Mouse (Mus musculus): Measurements from ENCODE around the gene Lman1l.

The Lman1l gene

GRCm38 (mm10) chr9:57638651-57639459, 18.3 kb upstream of the Lman1l start:
- TF ChIP-seq GATA4 (IDR thresholded peaks at IDR 0.05; ENCODE audit: insufficient replicate concordance, low read length) = no peak

GRCm38 (mm10) chr9:57637741-57638322, 17.3 kb upstream of the Lman1l start:
- TF ChIP-seq GATA4 (IDR thresholded peaks at IDR 0.05; ENCODE audit: insufficient replicate concordance, low read length) = no peak

GRCm38 (mm10) chr9:57637272-57637671, 16.7 kb upstream of the Lman1l start:
- TF ChIP-seq GATA4 (IDR thresholded peaks at IDR 0.05; ENCODE audit: insufficient replicate concordance, low read length) = no peak

GRCm38 (mm10) chr9:57633481-57634024, 13.0 kb upstream of the Lman1l start:
- TF ChIP-seq GATA4 (IDR thresholded peaks at IDR 0.05; ENCODE audit: insufficient replicate concordance, low read length) = no peak

GRCm38 (mm10) chr9:57629118-57629874, 8.7 kb upstream of the Lman1l start:
- no peak for TF ChIP-seq GATA4 (IDR thresholded peaks at IDR 0.05; ENCODE audit: insufficient replicate concordance, low read length)

GRCm38 (mm10) chr9:57628717-57629116, 8.1 kb upstream of the Lman1l start:
- TF ChIP-seq GATA4 (IDR thresholded peaks at IDR 0.05; ENCODE audit: insufficient replicate concordance, low read length) = no peak

- TF ChIP-seq GATA4 (IDR thresholded peaks at IDR 0.05; ENCODE audit: insufficient replicate concordance, low read length) = no peak
These were observed 7.3 kb upstream of the Lman1l start for GRCm38 (mm10) chr9:57627892-57628291.

GRCm38 (mm10) chr9:57627191-57627590, 6.6 kb upstream of the Lman1l start:
- no peak for TF ChIP-seq GATA4 (IDR thresholded peaks at IDR 0.05; ENCODE audit: insufficient replicate concordance, low read length)

- TF ChIP-seq GATA4 (IDR thresholded peaks at IDR 0.05; ENCODE audit: insufficient replicate concordance, low read length) = no peak
These were observed 5.3 kb upstream of the Lman1l start for GRCm38 (mm10) chr9:57625674-57626500.

GRCm38 (mm10) chr9:57624295-57624694, 3.7 kb upstream of the Lman1l start:
- no peak for TF ChIP-seq GATA4 (IDR thresholded peaks at IDR 0.05; ENCODE audit: insufficient replicate concordance, low read length)

- no peak for TF ChIP-seq GATA4 (IDR thresholded peaks at IDR 0.05; ENCODE audit: insufficient replicate concordance, low read length)
These were observed 1.7 kb downstream of the Lman1l start for GRCm38 (mm10) chr9:57618854-57619253.

- TF ChIP-seq GATA4 (IDR thresholded peaks at IDR 0.05; ENCODE audit: insufficient replicate concordance, low read length) = no peak
These were observed 2.9 kb downstream of the Lman1l start for GRCm38 (mm10) chr9:57617556-57618169.

- TF ChIP-seq GATA4 (IDR thresholded peaks at IDR 0.05; ENCODE audit: insufficient replicate concordance, low read length) = no peak
These were observed 5.8 kb downstream of the Lman1l start for GRCm38 (mm10) chr9:57614786-57615185.

GRCm38 (mm10) chr9:57613975-57614374, 6.6 kb downstream of the Lman1l start:
- TF ChIP-seq GATA4 (IDR thresholded peaks at IDR 0.05; ENCODE audit: insufficient replicate concordance, low read length) = no peak
